Mouse (Mus musculus): ENCODE measurements around the gene H2afy.

Gene H2afy

GRCm38 (mm10) chr13:56110694-56111531 is 25.2 kb downstream of the H2afy start:
- DNase-seq = no peak

GRCm38 (mm10) chr13:56109703-56110102 is 26.5 kb downstream of the H2afy start:
- no peak for DNase-seq

- DNase-seq = no peak
Measured at GRCm38 (mm10) chr13:56108849-56109519, 27.2 kb downstream of the H2afy start.

- no peak for DNase-seq
Measured at GRCm38 (mm10) chr13:56104971-56105391, 31.2 kb downstream of the H2afy start.

- no peak for DNase-seq
Measured at GRCm38 (mm10) chr13:56103796-56104746, 32.1 kb downstream of the H2afy start.

- DNase-seq = no peak
Measured at GRCm38 (mm10) chr13:56102160-56102559, 34.0 kb downstream of the H2afy start.

GRCm38 (mm10) chr13:56095601-56096195 is 40.5 kb downstream of the H2afy start:
- no peak for DNase-seq

- DNase-seq = no peak
Measured at GRCm38 (mm10) chr13:56094544-56094943, 41.6 kb downstream of the H2afy start.

GRCm38 (mm10) chr13:56093680-56094079 is 42.5 kb downstream of the H2afy start:
- DNase-seq = peak; percentile 36

GRCm38 (mm10) chr13:56092606-56093005 is 43.6 kb downstream of the H2afy start:
- peak; percentile 60 for DNase-seq

GRCm38 (mm10) chr13:56090597-56090996 is 45.6 kb downstream of the H2afy start:
- DNase-seq = no peak

GRCm38 (mm10) chr13:56088602-56089001 is 47.6 kb downstream of the H2afy start:
- no peak for DNase-seq

GRCm38 (mm10) chr13:56087936-56088335 is 48.2 kb downstream of the H2afy start:
- DNase-seq = no peak

- DNase-seq = peak; percentile 43
Measured at GRCm38 (mm10) chr13:56084146-56084905, 51.8 kb downstream of the H2afy start.

- peak; percentile 32 for DNase-seq
Measured at GRCm38 (mm10) chr13:56081656-56082055, 54.5 kb downstream of the H2afy start.

GRCm38 (mm10) chr13:56079616-56080015 is 56.5 kb downstream of the H2afy start:
- DNase-seq = no peak

- peak; percentile 47 for DNase-seq
Measured at GRCm38 (mm10) chr13:56078724-56079262, 57.4 kb downstream of the H2afy start.

GRCm38 (mm10) chr13:56075930-56076329 is 60.2 kb downstream of the H2afy start:
- DNase-seq = no peak

GRCm38 (mm10) chr13:56073186-56073585 is 63.0 kb downstream of the H2afy start:
- DNase-seq = no peak

- peak; percentile 61 for DNase-seq
Measured at GRCm38 (mm10) chr13:56072268-56072607, 63.9 kb downstream of the H2afy start.

- DNase-seq = no peak
Measured at GRCm38 (mm10) chr13:56071586-56072267, 64.4 kb downstream of the H2afy start.

All from lung, postnatal 10 days (tissue).